In genomic region chr2:180272884-180273321, GRCm38 (mm10) we compare ENCODE assay signal across 9 mouse cellular contexts. TPM values are rescaled to one million over a fixed set of nuclear protein-coding genes. Genes with fewer than 3 reads are reported as not detected.
DNase-seq lines count a peak whose midpoint lies in the region; ATAC-seq and TF ChIP-seq lines count a peak whose summit lies in the region.
"Had no signal": no experiment of that assay in that cellular context is flagged by ENCODE, and none has a peak within 500 bp of the region (broad histone marks: within the 10 kb centered on the region; RNA-seq: fewer than 3 reads in every experiment).

No protein-coding gene starts in this region.

- H3K36me3 ChIP-seq in heart, embryonic 12.5 days = peaks cover 17% of the 10 kb centered on the region
- 0 out of 2 replicates have a peak, but pooled peaks cover under 1% of the 10 kb centered on the region for H3K36me3 ChIP-seq in hindbrain, embryonic 15.5 days
- H3K36me3 ChIP-seq in liver, postnatal 0 days (replicated peaks; ENCODE audit: insufficient read depth, low read length) = peaks cover 9% of the 10 kb centered on the region; the same call in 1 of the 2 replicates

- peak overlapping the region; percentile 94 for H3K4me2 ChIP-seq in heart, embryonic 12.5 days
- peak overlapping the region; percentile 65 for H3K4me2 ChIP-seq in hindbrain, embryonic 15.5 days
- H3K4me2 ChIP-seq in liver, postnatal 0 days (ENCODE audit: low read depth, low read length) = peak overlapping the region; percentile 99

- no peak for TF ChIP-seq CTCF in liver, postnatal 0 days (IDR thresholded peaks at IDR 0.05; ENCODE audit: low read depth)

- WGBS in heart, embryonic 12.5 days = 1% methylated on average over 37 of the region's 37 CpGs
- WGBS in hindbrain, embryonic 15.5 days = under 1% methylated on average over 33 of the region's 37 CpGs
- WGBS in liver, postnatal 0 days (ENCODE audit: insufficient replicate concordance) = 0% methylated on average over 14 of the region's 37 CpGs

- peaks cover 54% of the 10 kb centered on the region for H3K4me1 ChIP-seq in heart, embryonic 12.5 days (replicated peaks)
- peaks cover 37% of the 10 kb centered on the region for H3K4me1 ChIP-seq in hindbrain, embryonic 15.5 days (replicated peaks)
- H3K4me1 ChIP-seq in liver, postnatal 0 days (ENCODE audit: insufficient read depth) = peaks cover 40% of the 10 kb centered on the region

- no peak for DNase-seq in heart, adult 18-20 months
- DNase-seq in cerebellum, postnatal 10 days = peak; percentile 66 to 67
- no peak for DNase-seq in liver, postnatal 0 days
- DNase-seq in testis, postnatal 10 days (ENCODE audit: low spot score) = peak; percentile 76
- no peak for DNase-seq in spleen, adult 12 weeks (ENCODE audit: low spot score)

- H3K9ac ChIP-seq in heart, embryonic 12.5 days = peak overlapping the region; percentile 93
- H3K9ac ChIP-seq in hindbrain, embryonic 15.5 days = peak overlapping the region; percentile 96
- peak overlapping the region; percentile 94 for H3K9ac ChIP-seq in liver, postnatal 0 days (replicated peaks)

- H3K4me3 ChIP-seq in heart, embryonic 12.5 days = peak overlapping the region; percentile 83
- peak overlapping the region; percentile 88 for H3K4me3 ChIP-seq in hindbrain, embryonic 15.5 days
- H3K4me3 ChIP-seq in liver, postnatal 0 days (ENCODE audit: low read depth, low read length) = peak overlapping the region; percentile 81

- peak; percentile 39 for ATAC-seq in heart, embryonic 12.5 days (ENCODE audit: insufficient number of reproducible peaks, low FRiP score)
- ATAC-seq in CD4-positive, CD25-positive, alpha-beta regulatory T cell, adult 4 months = peak; percentile 8
- peak; percentile 24 for ATAC-seq in hindbrain, embryonic 15.5 days (ENCODE audit: low FRiP score, low read depth)
- peak; percentile 46 for ATAC-seq in liver, postnatal 0 days

- no peaks in the 10 kb centered on the region for H3K9me3 ChIP-seq in heart, embryonic 12.5 days (replicated peaks)
- H3K9me3 ChIP-seq in hindbrain, embryonic 15.5 days = no peaks in the 10 kb centered on the region
- no peaks in the 10 kb centered on the region for H3K9me3 ChIP-seq in liver, postnatal 0 days (ENCODE audit: low read length)

- no peaks in the 10 kb centered on the region for H3K27me3 ChIP-seq in heart, embryonic 12.5 days (replicated peaks)
- H3K27me3 ChIP-seq in hindbrain, embryonic 15.5 days = peaks cover 8% of the 10 kb centered on the region
- no peaks in the 10 kb centered on the region for H3K27me3 ChIP-seq in liver, postnatal 0 days (ENCODE audit: insufficient read depth, low read length)

- TF ChIP-seq EP300 in liver, postnatal 0 days (IDR thresholded peaks at IDR 0.05; ENCODE audit: low read depth) = no peak

- H3K27ac ChIP-seq in heart, embryonic 12.5 days (ENCODE audit: poor library complexity, severe bottlenecking) = peak overlapping the region; percentile 61; the same call in 1 of the 2 replicates
- peak overlapping the region; percentile 80 for H3K27ac ChIP-seq in hindbrain, embryonic 15.5 days (replicated peaks)
- peak overlapping the region; percentile 89 for H3K27ac ChIP-seq in liver, postnatal 0 days (ENCODE audit: low read depth)

RNA-seq across cellular contexts. Expression of gene Cables2, which starts 0.4 kb away (rescaled TPM):
- polyA plus RNA-seq in heart, embryonic 12.5 days (2016; fragmentation: Nextera tagmentation; extraction: Ambion mirVana) = 15.8 and 16.2 TPM in 2 replicates
- 10 to 100 TPM; 10.9 TPM for total RNA-seq in heart, adult 18-20 months (2021)
- polyA plus RNA-seq in CD4-positive, CD25-positive, alpha-beta regulatory T cell, adult 4 months (2017; shearing (Covaris generic)) = 1 to 10 TPM; 5.2 to 8.1 TPM
- 27.0 and 29.6 TPM in 2 replicates for polyA plus RNA-seq in hindbrain, embryonic 15.5 days (2015; fragmentation: Nextera tagmentation; extraction: Ambion mirVana)
- 4.7 and 5.2 TPM in 2 replicates for polyA plus RNA-seq in liver, postnatal 0 days (2015; fragmentation: Nextera tagmentation; extraction: Ambion mirVana)

RNA-seq across cellular contexts. Expression of gene Rps21, which starts 15.7 kb away (rescaled TPM):
- 336 and 349 TPM in 2 replicates for polyA plus RNA-seq in heart, embryonic 12.5 days (2016; fragmentation: Nextera tagmentation; extraction: Ambion mirVana)
- 100 to 1,000 TPM; 561 to 600 TPM for total RNA-seq in heart, adult 18-20 months (2021)
- 1,000 to 10,000 TPM in 1 of 2 experiments, 100 to 1,000 TPM in 1; 875 to 1,561 TPM for polyA plus RNA-seq in CD4-positive, CD25-positive, alpha-beta regulatory T cell, adult 4 months (2017; shearing (Covaris generic))
- polyA plus RNA-seq in hindbrain, embryonic 15.5 days (2015; fragmentation: Nextera tagmentation; extraction: Ambion mirVana) = 337 and 391 TPM in 2 replicates
- polyA plus RNA-seq in liver, postnatal 0 days (2015; fragmentation: Nextera tagmentation; extraction: Ambion mirVana) = 382 and 393 TPM in 2 replicates

RNA-seq across cellular contexts. Expression of gene Rbbp8nl, which starts 16.8 kb away (rescaled TPM):
- not detected in 2 replicates for polyA plus RNA-seq in heart, embryonic 12.5 days (2016; fragmentation: Nextera tagmentation; extraction: Ambion mirVana)
- not detected for total RNA-seq in heart, adult 18-20 months (2021)
- not detected for polyA plus RNA-seq in CD4-positive, CD25-positive, alpha-beta regulatory T cell, adult 4 months (2017; shearing (Covaris generic))
- polyA plus RNA-seq in hindbrain, embryonic 15.5 days (2015; fragmentation: Nextera tagmentation; extraction: Ambion mirVana) = not detected in 2 replicates
- not detected in 2 replicates for polyA plus RNA-seq in liver, postnatal 0 days (2015; fragmentation: Nextera tagmentation; extraction: Ambion mirVana)
- total RNA-seq: layer of hippocampus, postnatal 25 days had no signal

RNA-seq across cellular contexts. Expression of gene Lama5, which starts 47.2 kb away (rescaled TPM):
- polyA plus RNA-seq in heart, embryonic 12.5 days (2016; fragmentation: Nextera tagmentation; extraction: Ambion mirVana) = 31.7 and 38.1 TPM in 2 replicates
- total RNA-seq in heart, adult 18-20 months (2021) = 10 to 100 TPM; 72.2 to 78.5 TPM
- polyA plus RNA-seq in CD4-positive, CD25-positive, alpha-beta regulatory T cell, adult 4 months (2017; shearing (Covaris generic)) = 1 to 10 TPM in 1 of 2 experiments, under 1 TPM in 1; 0.30 to 1.4 TPM
- 2.5 and 3.5 TPM in 2 replicates for polyA plus RNA-seq in hindbrain, embryonic 15.5 days (2015; fragmentation: Nextera tagmentation; extraction: Ambion mirVana)
- polyA plus RNA-seq in liver, postnatal 0 days (2015; fragmentation: Nextera tagmentation; extraction: Ambion mirVana) = 2.1 and 2.2 TPM in 2 replicates

Comparison
In these comparisons a context has a peak if more than half of its experiments do, and no peak if none do; other contexts are left out.
1. DNase-seq: peak in cerebellum, postnatal 10 days (2 of 2) and testis, postnatal 10 days (single experiment); none in heart, adult 18-20 months (0 of 2), liver, postnatal 0 days (single experiment) and spleen, adult 12 weeks (single experiment).
2. Peak in every context shown above with its lines, with median percentiles within 50 percentile points of each other: ATAC-seq, H3K27ac ChIP-seq, H3K4me2 ChIP-seq, H3K4me3 ChIP-seq and H3K9ac ChIP-seq.